14 mouse cellular contexts compared by ENCODE assay signal in the genomic region with DNA sequence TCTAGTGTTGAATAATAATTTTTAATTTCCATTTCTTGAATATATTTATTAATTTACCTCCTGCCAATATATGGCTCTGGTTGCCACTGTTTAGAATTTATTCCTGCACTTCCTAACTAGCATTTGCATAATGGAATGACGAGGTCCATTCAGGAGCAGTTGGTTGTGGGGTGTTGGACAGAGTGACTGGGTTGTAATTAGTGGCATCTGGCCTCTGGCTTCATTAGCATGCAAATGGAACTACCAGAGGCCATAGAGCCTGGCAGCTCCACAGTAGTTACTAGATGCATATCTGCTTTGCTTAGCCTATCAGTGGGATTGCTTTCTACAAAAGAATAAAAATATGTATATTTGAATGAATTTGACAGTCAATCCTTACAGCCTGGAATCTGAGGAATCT.
A peak's percentile ranks its signal among the peaks of the same experiment; 100 is the strongest.
DNase-seq lines count a peak whose midpoint lies in the region; ATAC-seq lines count a peak whose summit lies in the region.
"Had no signal": no experiment of that assay in that cellular context is flagged by ENCODE, and none has a peak within 500 bp of the region (broad histone marks: within the 10 kb centered on the region; RNA-seq: fewer than 3 reads in every experiment).

No protein-coding gene starts in this region.

- no peak overlapping the region for H3K4me3 ChIP-seq in forebrain, embryonic 16.5 days (replicated peaks; ENCODE audit: low read length)
- H3K4me3 ChIP-seq in midbrain, embryonic 15.5 days = no peak overlapping the region
- H3K4me3 ChIP-seq: embryonic facial prominence, embryonic 15.5 days; heart, embryonic 10.5 days; myocyte had no signal

- DNase-seq in frontal cortex, postnatal 14 days (ENCODE audit: low spot score in 2 of 2) = no peak
- DNase-seq in brain, embryonic 18.5 days (ENCODE audit: low read depth, low spot score) = peak; percentile 39
- DNase-seq in kidney, adult 18-20 months = no peak
- no peak for DNase-seq in left cerebral cortex, postnatal 14 days (ENCODE audit: low spot score in 2 of 2)
- DNase-seq in lung, adult 18-20 months = no peak
- DNase-seq: adrenal gland, adult 2 months; right cerebral cortex, postnatal 4 days had no signal

- H3K27me3 ChIP-seq in forebrain, embryonic 16.5 days (replicated peaks; ENCODE audit: control insufficient read depth, insufficient read depth, low read length) = no peaks in the 10 kb centered on the region
- H3K27me3 ChIP-seq in midbrain, embryonic 15.5 days (replicated peaks) = no peaks in the 10 kb centered on the region
- H3K27me3 ChIP-seq: embryonic facial prominence, embryonic 15.5 days had no signal

- intact Hi-C loops in left cerebral cortex, postnatal 14 days (cut with DNase I) = no loop called here

- no peak overlapping the region for H3K9ac ChIP-seq in forebrain, embryonic 16.5 days (replicated peaks; ENCODE audit: low read depth, low read length)
- no peak overlapping the region for H3K9ac ChIP-seq in midbrain, embryonic 15.5 days
- H3K9ac ChIP-seq: embryonic facial prominence, embryonic 15.5 days had no signal

- peaks cover 6% of the 10 kb centered on the region for H3K4me1 ChIP-seq in forebrain, embryonic 16.5 days (replicated peaks; ENCODE audit: control insufficient read depth, insufficient read depth, low read length)
- no peaks in the 10 kb centered on the region for H3K4me1 ChIP-seq in midbrain, embryonic 15.5 days
- H3K4me1 ChIP-seq: embryonic facial prominence, embryonic 15.5 days; heart, embryonic 10.5 days had no signal

- H3K9me3 ChIP-seq in forebrain, embryonic 16.5 days (ENCODE audit: control insufficient read depth, low read length) = no peaks in the 10 kb centered on the region
- no peaks in the 10 kb centered on the region for H3K9me3 ChIP-seq in midbrain, embryonic 15.5 days
- H3K9me3 ChIP-seq: embryonic facial prominence, embryonic 15.5 days; heart, embryonic 10.5 days had no signal

- H3K27ac ChIP-seq in forebrain, embryonic 16.5 days (ENCODE audit: low read length) = peak overlapping the region; percentile 27; the same call in 1 of the 2 replicates
- no peak overlapping the region for H3K27ac ChIP-seq in midbrain, embryonic 15.5 days
- H3K27ac ChIP-seq: embryonic facial prominence, embryonic 15.5 days; heart, embryonic 10.5 days had no signal

- WGBS in forebrain, embryonic 16.5 days = 6% methylated on average over 1 of the region's 1 CpGs
- WGBS in midbrain, embryonic 15.5 days = 8% methylated on average over 1 of the region's 1 CpGs

- peak; percentile 70 for ATAC-seq in frontal cortex, adult (ENCODE audit: low TSS enrichment)
- ATAC-seq in forebrain, embryonic 16.5 days = peak; percentile 100
- ATAC-seq in midbrain, embryonic 15.5 days (replicated peaks) = peak; percentile 91

- no peak overlapping the region for H3K4me2 ChIP-seq in forebrain, embryonic 16.5 days (ENCODE audit: low read length)
- H3K4me2 ChIP-seq in midbrain, embryonic 15.5 days = no peak overlapping the region
- H3K4me2 ChIP-seq: embryonic facial prominence, embryonic 15.5 days; liver, embryonic 11.5 days had no signal

- no peaks in the 10 kb centered on the region for H3K36me3 ChIP-seq in forebrain, embryonic 16.5 days (ENCODE audit: control insufficient read depth, insufficient read depth)
- H3K36me3 ChIP-seq in midbrain, embryonic 15.5 days (replicated peaks) = no peaks in the 10 kb centered on the region
- H3K36me3 ChIP-seq: embryonic facial prominence, embryonic 15.5 days; heart, embryonic 10.5 days had no signal
